Mouse (Mus musculus) erythroid progenitor cell, adult 5-6 weeks (primary cell): ENCODE data around the gene Defb29. TPM values are rescaled to one million over a fixed set of nuclear protein-coding genes. Genes with fewer than 3 reads are reported as not detected.

Experiments used
- ATAC-seq: replicated peaks from 2 replicates; pipeline ENCODE4 v1.8.0; 2016; ENCODE audit warnings: moderate number of reproducible peaks, mild to moderate bottlenecking, moderate TSS enrichment, inconsistent platforms; ENCODE audit not compliant: poor library complexity, low FRiP score, severe bottlenecking
- total RNA-seq, 2 experiments: library from RNA; stranded (forward) in 1 of 2; stranded (reverse) in 1 of 2; fragments of 150-400 nt in 1 of 2; fragments of 186-747, 209-891 nt in 1 of 2; gene quantifications; 2 replicates each; pipeline versions ENCODE4 v1.2.3 to v1.2.4; 2015 to 2017; ENCODE audit warnings: low replicate concordance in 2 of 2

Defb29 gene
- total RNA-seq, 2 experiments from 2014 or later, result not detected

GRCm38 (mm10) chr2:152511592-152511991, 28.3 kb downstream of the Defb29 start, which contains the start of gene Defb26:
TSS of gene Defb26 (minus strand) at chr2:152511692.
- no peak for ATAC-seq

DNA sequence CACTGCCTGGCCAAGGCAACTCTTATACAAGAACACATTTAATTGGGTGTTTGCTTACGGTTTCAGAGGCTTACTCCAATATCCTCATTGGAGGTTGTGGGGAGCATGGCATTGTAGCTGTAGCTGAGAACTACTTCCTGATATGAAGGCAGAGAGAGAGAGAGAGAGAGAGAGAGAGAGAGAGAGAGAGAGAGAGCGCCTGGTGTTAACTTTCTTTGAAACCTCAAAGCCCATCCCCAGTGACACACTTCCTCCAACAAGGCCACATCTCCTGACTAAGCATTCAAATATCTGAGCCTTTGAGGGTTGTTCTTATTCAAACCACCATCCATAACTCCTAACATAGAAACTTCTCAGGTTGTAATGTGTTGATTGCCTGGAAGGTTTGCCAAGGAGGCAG, 35.9 kb downstream of the Defb29 start:
- no peak for ATAC-seq

GRCm38 (mm10) chr2:152500863-152501229, 39.1 kb downstream of the Defb29 start:
- 0 out of 2 replicates have a peak, but pooled peaks have one; percentile 49 for ATAC-seq

DNA sequence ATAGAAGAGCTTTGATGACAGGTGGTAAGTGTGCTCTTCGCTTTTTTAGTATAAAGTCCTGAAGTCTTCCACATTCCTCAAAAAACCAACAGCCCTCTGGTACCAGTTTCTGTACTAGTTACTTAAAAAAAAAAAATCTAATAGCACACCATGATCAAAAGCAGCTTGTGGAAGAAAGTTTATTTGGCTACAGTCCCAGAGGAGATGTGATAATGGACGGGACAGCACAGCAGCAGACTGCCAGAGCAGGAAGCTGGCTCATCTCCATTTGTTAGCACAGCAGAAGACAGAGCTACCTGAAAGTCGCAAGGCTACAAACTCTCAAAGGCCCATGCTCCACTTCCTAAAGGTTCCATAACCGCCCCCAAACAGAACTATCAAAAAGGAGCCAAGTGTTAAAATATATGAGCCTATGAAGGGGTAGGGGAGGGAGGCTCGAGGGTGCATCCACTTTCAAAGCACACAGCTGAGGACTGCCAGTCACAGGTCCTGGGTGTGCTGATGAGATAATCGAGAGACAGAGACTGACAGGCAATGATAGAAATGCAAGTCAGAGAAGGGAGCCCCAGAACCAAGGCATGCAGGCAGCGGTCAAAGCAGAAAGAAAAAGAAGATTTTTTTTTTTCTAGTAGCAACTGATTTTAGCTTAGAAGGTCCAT, 39.6 kb downstream of the Defb29 start:
- no peak; the same call in 1 of the 2 replicates for ATAC-seq

DNA sequence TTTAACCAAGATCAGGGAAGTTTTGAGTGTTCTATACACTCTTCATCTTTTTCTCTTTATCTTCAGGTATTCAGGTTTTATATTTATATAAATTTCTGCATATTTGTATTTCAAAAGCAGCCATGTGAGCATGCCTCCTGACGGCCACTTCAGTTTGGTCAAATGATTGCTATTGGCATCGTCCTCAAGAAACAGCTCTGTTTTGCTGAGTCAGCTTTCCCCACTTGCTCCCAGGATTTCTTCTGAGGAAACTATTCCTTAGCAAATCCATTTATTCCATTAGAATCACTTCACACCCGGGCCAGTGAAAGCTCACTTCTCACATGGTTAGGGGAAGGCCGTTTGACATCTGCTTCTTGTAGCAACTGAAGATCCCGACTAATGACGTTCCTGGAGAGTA, 41.9 kb downstream of the Defb29 start:
- no peak for ATAC-seq

DNA sequence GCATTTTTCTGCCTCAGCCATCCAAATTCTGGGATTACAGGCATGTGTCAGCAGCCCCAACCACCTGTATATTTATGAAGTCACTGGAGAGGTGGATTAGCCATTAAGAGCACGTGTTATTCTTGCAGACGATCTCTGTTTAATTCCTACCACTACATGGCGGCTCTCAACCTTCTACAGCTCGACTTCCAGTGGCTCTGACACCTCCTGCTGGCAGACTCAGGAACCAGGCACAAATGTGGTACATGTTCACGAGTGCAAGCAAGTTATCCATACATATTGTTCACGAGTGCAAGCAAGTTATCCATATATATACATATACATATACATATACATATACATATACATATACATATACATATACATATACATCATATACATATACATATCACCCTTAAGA, 46.7 kb downstream of the Defb29 start:
- no peak for ATAC-seq

DNA sequence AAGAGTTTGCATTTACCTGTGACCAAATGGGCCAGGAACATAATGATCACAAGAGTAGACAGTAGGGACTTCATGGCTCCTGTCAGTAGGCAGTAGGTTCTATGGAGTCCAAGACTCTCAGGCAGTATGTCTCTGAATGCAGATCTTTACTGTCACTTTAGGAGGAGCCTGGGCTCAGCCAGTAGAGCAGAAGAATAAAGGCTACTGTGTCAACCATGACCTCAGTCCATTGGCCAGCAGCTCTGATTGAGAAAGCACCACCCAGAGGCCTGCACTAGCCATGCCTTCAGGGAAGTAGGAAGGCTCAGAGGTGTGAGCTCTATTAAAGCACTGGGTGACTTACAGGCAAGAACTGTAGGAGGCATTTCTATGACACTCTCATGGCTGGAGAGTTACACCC, 49.9 kb downstream of the Defb29 start, which contains the start of gene Defb22:
Gene Defb22, minus strand, starts transcription at position 101 of the 400 bp plus-strand sequence.
- ATAC-seq, result 0 out of 2 replicates have a peak, but pooled peaks have one; percentile 30

Other genes with a start within 250 kb of the Defb29 start
- 9.0 and 15.5 TPM in 2 replicates for gene Tbc1d20, start 246.3 kb downstream of the Defb29 start, total RNA-seq (2015; ENCODE audit: low replicate concordance)
- 7.4 and 14.3 TPM in 2 replicates for gene Tbc1d20, start 246.3 kb downstream of the Defb29 start, total RNA-seq (2017; ENCODE audit: low replicate concordance)
- 53.0 and 64.6 TPM in 2 replicates for gene Rbck1, start 207.4 kb downstream of the Defb29 start, total RNA-seq (2015; ENCODE audit: low replicate concordance)
- gene Rbck1, start 207.4 kb downstream of the Defb29 start, total RNA-seq (2017; ENCODE audit: low replicate concordance), result 20.3 and 35.2 TPM in 2 replicates
- gene Trib3, start 196.1 kb downstream of the Defb29 start, total RNA-seq (2015; ENCODE audit: low replicate concordance), result not detected in 2 replicates
- gene Trib3, start 196.1 kb downstream of the Defb29 start, total RNA-seq (2017; ENCODE audit: low replicate concordance), result 3.1 TPM in 1 of 2 replicates, not detected in the other
- not detected in 2 replicates for gene Nrsn2, start 163.5 kb downstream of the Defb29 start, total RNA-seq (2015; ENCODE audit: low replicate concordance)
- gene Nrsn2, start 163.5 kb downstream of the Defb29 start, total RNA-seq (2017; ENCODE audit: low replicate concordance), result not detected in 2 replicates
- 4.0 and 4.2 TPM in 2 replicates for gene Sox12, start 142.0 kb downstream of the Defb29 start, total RNA-seq (2015; ENCODE audit: low replicate concordance)
- 0.39 and 0.83 TPM in 2 replicates for gene Sox12, start 142.0 kb downstream of the Defb29 start, total RNA-seq (2017; ENCODE audit: low replicate concordance)
- gene Zcchc3, start 125.1 kb downstream of the Defb29 start, total RNA-seq (2015; ENCODE audit: low replicate concordance), result 6.8 and 9.6 TPM in 2 replicates
- 4.9 and 5.4 TPM in 2 replicates for gene Zcchc3, start 125.1 kb downstream of the Defb29 start, total RNA-seq (2017; ENCODE audit: low replicate concordance)
- not detected in 2 replicates for gene 6820408C15Rik, start 124.5 kb downstream of the Defb29 start, total RNA-seq (2015; ENCODE audit: low replicate concordance)
- gene 6820408C15Rik, start 124.5 kb downstream of the Defb29 start, total RNA-seq (2017; ENCODE audit: low replicate concordance), result 1.0 TPM in 1 of 2 replicates, not detected in the other
- not detected in 2 replicates for gene Defb23, start 75.5 kb downstream of the Defb29 start, total RNA-seq (2015; ENCODE audit: low replicate concordance)
- gene Defb23, start 75.5 kb downstream of the Defb29 start, total RNA-seq (2017; ENCODE audit: low replicate concordance), result not detected in 2 replicates
- gene Defb20, start 63.0 kb downstream of the Defb29 start, total RNA-seq (2015; ENCODE audit: low replicate concordance), result not detected in 2 replicates
- gene Defb20, start 63.0 kb downstream of the Defb29 start, total RNA-seq (2017; ENCODE audit: low replicate concordance), result not detected in 2 replicates
- not detected in 2 replicates for gene Defb22, start 50.0 kb downstream of the Defb29 start, total RNA-seq (2015; ENCODE audit: low replicate concordance)
- not detected in 2 replicates for gene Defb22, start 50.0 kb downstream of the Defb29 start, total RNA-seq (2017; ENCODE audit: low replicate concordance)
- not detected in 2 replicates for gene Defb26, start 28.4 kb downstream of the Defb29 start, total RNA-seq (2015; ENCODE audit: low replicate concordance)
- not detected in 2 replicates for gene Defb26, start 28.4 kb downstream of the Defb29 start, total RNA-seq (2017; ENCODE audit: low replicate concordance)
- not detected in 2 replicates for gene Defb28, start 21.8 kb downstream of the Defb29 start, total RNA-seq (2015; ENCODE audit: low replicate concordance)
- not detected in 2 replicates for gene Defb28, start 21.8 kb downstream of the Defb29 start, total RNA-seq (2017; ENCODE audit: low replicate concordance)
- gene Gm17416, start 29.2 kb upstream of the Defb29 start, total RNA-seq (2015; ENCODE audit: low replicate concordance), result not detected in 2 replicates
- not detected in 2 replicates for gene Gm17416, start 29.2 kb upstream of the Defb29 start, total RNA-seq (2017; ENCODE audit: low replicate concordance)
- gene Defb21, start 32.6 kb upstream of the Defb29 start, total RNA-seq (2015; ENCODE audit: low replicate concordance), result not detected in 2 replicates
- not detected in 2 replicates for gene Defb21, start 32.6 kb upstream of the Defb29 start, total RNA-seq (2017; ENCODE audit: low replicate concordance)
- not detected in 2 replicates for gene Defb19, start 40.2 kb upstream of the Defb29 start, total RNA-seq (2015; ENCODE audit: low replicate concordance)
- gene Defb19, start 40.2 kb upstream of the Defb29 start, total RNA-seq (2017; ENCODE audit: low replicate concordance), result not detected in 2 replicates
- not detected in 2 replicates for gene Defb45, start 59.3 kb upstream of the Defb29 start, total RNA-seq (2015; ENCODE audit: low replicate concordance)
- not detected in 2 replicates for gene Defb45, start 59.3 kb upstream of the Defb29 start, total RNA-seq (2017; ENCODE audit: low replicate concordance)
- gene Defb36, start 64.2 kb upstream of the Defb29 start, total RNA-seq (2015; ENCODE audit: low replicate concordance), result not detected in 2 replicates
- gene Defb36, start 64.2 kb upstream of the Defb29 start, total RNA-seq (2017; ENCODE audit: low replicate concordance), result not detected in 2 replicates
- gene Defb25, start 83.0 kb upstream of the Defb29 start, total RNA-seq (2015; ENCODE audit: low replicate concordance), result not detected in 2 replicates
- not detected in 2 replicates for gene Defb25, start 83.0 kb upstream of the Defb29 start, total RNA-seq (2017; ENCODE audit: low replicate concordance)
- gene Rem1, start 86.9 kb upstream of the Defb29 start, total RNA-seq (2015; ENCODE audit: low replicate concordance), result 2.9 TPM in 1 of 2 replicates, not detected in the other
- gene Rem1, start 86.9 kb upstream of the Defb29 start, total RNA-seq (2017; ENCODE audit: low replicate concordance), result not detected in 2 replicates
- 17.7 and 24.7 TPM in 2 replicates for gene H13, start 129.4 kb upstream of the Defb29 start, total RNA-seq (2015; ENCODE audit: low replicate concordance)
- 11.6 and 13.2 TPM in 2 replicates for gene H13, start 129.4 kb upstream of the Defb29 start, total RNA-seq (2017; ENCODE audit: low replicate concordance)
- not detected in 2 replicates for gene Mcts2, start 146.9 kb upstream of the Defb29 start, total RNA-seq (2015; ENCODE audit: low replicate concordance)
- 1.7 TPM in 1 of 2 replicates, not detected in the other for gene Mcts2, start 146.9 kb upstream of the Defb29 start, total RNA-seq (2017; ENCODE audit: low replicate concordance)
- 1.3 and 17.3 TPM in 2 replicates for gene Id1, start 196.2 kb upstream of the Defb29 start, total RNA-seq (2015; ENCODE audit: low replicate concordance)
- gene Id1, start 196.2 kb upstream of the Defb29 start, total RNA-seq (2017; ENCODE audit: low replicate concordance), result 1.6 and 2.6 TPM in 2 replicates
- 1.8 TPM in 1 of 2 replicates, not detected in the other for gene Cox4i2, start 214.1 kb upstream of the Defb29 start, total RNA-seq (2015; ENCODE audit: low replicate concordance)
- gene Cox4i2, start 214.1 kb upstream of the Defb29 start, total RNA-seq (2017; ENCODE audit: low replicate concordance), result not detected in 2 replicates